ENCODE assay signal across 10 mouse cellular contexts in the genomic region with DNA sequence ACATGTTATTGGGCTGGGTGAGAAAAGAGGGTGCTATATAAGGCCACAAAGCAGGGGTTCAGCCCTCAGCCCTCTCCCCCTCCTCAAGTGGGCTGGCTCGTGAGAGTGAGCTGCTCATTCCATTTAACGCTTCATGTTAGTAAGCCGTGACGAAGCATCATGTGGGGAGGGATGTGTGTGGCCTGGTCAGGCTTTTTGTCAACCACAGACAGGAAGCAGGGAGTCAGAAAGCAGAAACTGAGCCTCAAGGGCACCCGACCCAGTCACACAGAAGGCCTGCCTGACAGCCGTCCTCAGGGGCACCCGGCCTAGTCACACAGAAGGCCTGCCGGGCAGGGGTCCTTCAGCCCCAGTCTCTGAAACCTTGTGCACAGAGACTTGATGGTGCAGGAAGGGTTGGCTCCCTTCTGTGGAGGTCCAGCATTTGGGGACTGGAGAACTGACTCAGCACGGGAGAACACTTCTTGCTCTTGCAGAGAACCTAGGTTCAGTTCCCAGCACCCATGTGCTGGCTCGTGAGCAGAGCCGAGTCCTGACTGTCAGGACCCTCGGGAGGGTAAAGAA. TPM values are rescaled to one million over a fixed set of nuclear protein-coding genes. Genes with fewer than 3 reads are reported as not detected.
A peak's percentile ranks its signal among the peaks of the same experiment; 100 is the strongest.
DNase-seq lines count a peak whose midpoint lies in the region; ATAC-seq and TF ChIP-seq lines count a peak whose summit lies in the region.
"Had no signal": no experiment of that assay in that cellular context is flagged by ENCODE, and none has a peak within 500 bp of the region (broad histone marks: within the 10 kb centered on the region; RNA-seq: fewer than 3 reads in every experiment).

No protein-coding gene starts in this region.

- TF ChIP-seq CTCF in left cerebral cortex, adult 2 months (IDR thresholded peaks at IDR 0.05), result no peak
- TF ChIP-seq CTCF in E14TG2a.4 (conservative IDR thresholded peaks at IDR 0.05; ENCODE audit: low read length), result no peak
- no peak for TF ChIP-seq CTCF in layer of hippocampus, adult 2 months (conservative IDR thresholded peaks at IDR 0.05)

- peaks cover 97% of the 10 kb centered on the region for H3K36me3 ChIP-seq in E14TG2a.4 (ENCODE audit: insufficient read depth, low read length)

- H3K27ac ChIP-seq in left cerebral cortex, adult 2 months, result peak overlapping the region; percentile 36; the same call in 1 of the 2 replicates
- H3K27ac ChIP-seq in layer of hippocampus, adult 2 months, result no peak overlapping the region

- peak; percentile 78 for ATAC-seq in monocyte, adult 5-6 weeks (replicated peaks; ENCODE audit: insufficient number of reproducible peaks, low FRiP score, low TSS enrichment, poor library complexity, severe bottlenecking)

- H3K27me3 ChIP-seq in E14TG2a.4 (ENCODE audit: insufficient read depth, low read length), result no peaks in the 10 kb centered on the region

- no peaks in the 10 kb centered on the region for H3K9me3 ChIP-seq in E14TG2a.4 (ENCODE audit: low read length)

- intact Hi-C loops in left cerebral cortex, adult 2 months (cut with DNase I), result no loop called here
- intact Hi-C loops in left cerebral cortex, postnatal 14 days (cut with DNase I), result no loop called here

- no peak overlapping the region for H3K4me3 ChIP-seq in left cerebral cortex, adult 2 months
- peak overlapping the region; percentile 26 for H3K4me3 ChIP-seq in E14TG2a.4 (replicated peaks; ENCODE audit: low read length)
- no peak overlapping the region for H3K4me3 ChIP-seq in layer of hippocampus, adult 2 months
- H3K4me3 ChIP-seq: myocyte had no signal

- no peak for DNase-seq in left cerebral cortex, adult 2 months (ENCODE audit: extremely low spot score in 1 of 2, low spot score in 2 of 2)
- DNase-seq in left cerebral cortex, postnatal 14 days (ENCODE audit: low spot score in 2 of 2), result no peak
- peak; percentile 65 for DNase-seq in c-Kit-positive CD71-negative TER-119-negative erythroid progenitor cells, embryonic 14.5 days (ENCODE audit: low read depth)
- DNase-seq in retina, embryonic 14.5 days (ENCODE audit: low spot score), result no peak
- no peak for DNase-seq in left cerebral cortex, adult 9 months (ENCODE audit: low spot score in 2 of 2)
- no peak for DNase-seq in layer of hippocampus, adult 2 months (ENCODE audit: low spot score in 2 of 2)
- DNase-seq: adrenal gland, adult 2 months had no signal

- H3K4me1 ChIP-seq in E14TG2a.4 (replicated peaks; ENCODE audit: low read depth, low read length), result peaks cover 99% of the 10 kb centered on the region

RNA-seq across cellular contexts. Expression of gene B230217C12Rik, which starts 10.6 kb away (rescaled TPM):
- 10 to 100 TPM; 77.6 to 78.9 TPM for total RNA-seq in left cerebral cortex, adult 2 months (2021)
- total RNA-seq in left cerebral cortex, postnatal 14 days (2021), result 10 to 100 TPM; 48.5 to 52.8 TPM
- total RNA-seq in monocyte, adult 5-6 weeks (2017), result 0.96 to 3.0 TPM in 2 of 3 replicates, not detected in the other
- 10 to 100 TPM; 67.8 to 72.6 TPM for total RNA-seq in layer of hippocampus, adult 2 months (2021)

RNA-seq across cellular contexts. Expression of gene Lasp1, which starts 31.2 kb away (rescaled TPM):
- total RNA-seq in left cerebral cortex, adult 2 months (2021), result 100 to 1,000 TPM; 174 to 191 TPM
- 100 to 1,000 TPM; 189 to 204 TPM for total RNA-seq in left cerebral cortex, postnatal 14 days (2021)
- 199 to 392 TPM (median 246 TPM) in 3 replicates for total RNA-seq in monocyte, adult 5-6 weeks (2017)
- total RNA-seq in layer of hippocampus, adult 2 months (2021), result 10 to 100 TPM; 88.1 to 91.4 TPM

RNA-seq across cellular contexts. Expression of gene Rpl23, which starts 47.8 kb away (rescaled TPM):
- 100 to 1,000 TPM; 326 to 327 TPM for total RNA-seq in left cerebral cortex, adult 2 months (2021)
- total RNA-seq in left cerebral cortex, postnatal 14 days (2021), result 100 to 1,000 TPM; 342 to 343 TPM
- 1,225 to 1,795 TPM (median 1,736 TPM) in 3 replicates for total RNA-seq in monocyte, adult 5-6 weeks (2017)
- 100 to 1,000 TPM; 361 to 374 TPM for total RNA-seq in layer of hippocampus, adult 2 months (2021)

RNA-seq across cellular contexts. Expression of gene Fbxo47, which starts 54.0 kb away (rescaled TPM):
- total RNA-seq in left cerebral cortex, adult 2 months (2021), result 1 to 10 TPM; 2.8 to 2.9 TPM
- under 1 TPM; 0.86 to 0.99 TPM for total RNA-seq in left cerebral cortex, postnatal 14 days (2021)
- 0.53 to 2.1 TPM (median 1.5 TPM) in 3 replicates for total RNA-seq in monocyte, adult 5-6 weeks (2017)
- 1 to 10 TPM; 1.2 to 1.8 TPM for total RNA-seq in layer of hippocampus, adult 2 months (2021)

RNA-seq across cellular contexts. Expression of gene 1700001P01Rik, which starts 54.3 kb away (rescaled TPM):
- 1 to 10 TPM in 1 of 2 experiments, not detected in 1; 1.0 TPM for total RNA-seq in left cerebral cortex, adult 2 months (2021)
- 1 to 10 TPM in 1 of 2 experiments, not detected in 1; 1.0 TPM for total RNA-seq in left cerebral cortex, postnatal 14 days (2021)
- not detected in 3 replicates for total RNA-seq in monocyte, adult 5-6 weeks (2017)
- 1 to 10 TPM; 1.3 to 2.4 TPM for total RNA-seq in layer of hippocampus, adult 2 months (2021)

Comparison
In these comparisons a context has a peak if more than half of its experiments do, and no peak if none do; other contexts are left out.
1. RNA of gene B230217C12Rik, which starts 10.6 kb away (total RNA-seq): 77.6 to 78.9 TPM in left cerebral cortex, adult 2 months, 67.8 to 72.6 TPM in layer of hippocampus, adult 2 months and 48.5 to 52.8 TPM in left cerebral cortex, postnatal 14 days; 0.96 to 3.0 TPM in monocyte, adult 5-6 weeks; every median in the first group is over 10 times any median in the second.